Mouse (Mus musculus) stomach, postnatal 0 days (tissue): ENCODE measurements around the gene Igsf6.

Experiments used
- CTCF ChIP-seq: IDR thresholded peaks from 2 replicates; pipeline ENCODE4 v1.5.1; 2016; ENCODE audit warnings: antibody characterized with exemption, low read depth, mild to moderate bottlenecking, moderate library complexity
- EP300 ChIP-seq: optimal IDR thresholded peaks from 2 replicates; pipeline ENCODE3; 2016; ENCODE audit warnings: antibody characterized with exemption

DNA sequence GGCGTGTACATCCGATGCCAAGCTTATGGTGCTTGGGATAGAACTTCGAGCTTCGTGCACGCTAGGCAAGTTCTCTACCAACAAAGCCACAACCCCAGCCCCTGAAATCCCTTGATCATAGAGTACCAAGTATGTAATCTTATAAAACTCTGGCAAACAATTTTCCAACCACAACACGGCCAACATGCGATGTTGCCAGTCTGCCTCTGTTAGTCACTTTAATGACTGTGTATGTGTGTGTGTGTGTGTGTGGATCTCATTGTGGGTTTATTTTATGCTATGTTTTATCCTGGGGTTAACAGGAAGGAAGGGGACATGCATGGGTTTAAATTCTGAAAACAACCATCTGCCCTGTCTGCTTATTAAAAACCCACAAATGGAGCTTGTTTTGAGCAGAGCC lies 16.4 kb upstream of the Igsf6 start:
- TF ChIP-seq CTCF (no peak), EP300 (no peak)
